Mouse (Mus musculus) megakaryocyte-erythroid progenitor cell, adult 5-6 weeks (primary cell): ENCODE results near the gene Il11ra1. TPM values are rescaled to one million over a fixed set of nuclear protein-coding genes. Genes with fewer than 3 reads are reported as not detected.
"Not testable (repeated sequence)": the region's sequence is repeated elsewhere in the genome, so short reads cannot be mapped to it uniquely, and the experiment has no call there.

Experiments
- ATAC-seq: replicated peaks from 2 replicates; pipeline ENCODE4 v1.8.0; 2016; ENCODE audit warnings: mild to moderate bottlenecking, inconsistent platforms; ENCODE audit not compliant: severe bottlenecking, poor library complexity, low FRiP score, low TSS enrichment
- total RNA-seq, 2 experiments: library from RNA; stranded (forward) in 1 of 2; stranded (reverse) in 1 of 2; fragments of 200-1000, 215-1000 nt in 1 of 2; fragments of >200 nt in 1 of 2; fragmentation: Nextera tagmentation in 1 of 2; gene quantifications; 2 replicates each; pipeline ENCODE4 v1.2.3; 2014 to 2017

The Il11ra1 gene
- total RNA-seq, 2 experiments from 2014 or later = 36.0 to 39.9 TPM

DNA sequence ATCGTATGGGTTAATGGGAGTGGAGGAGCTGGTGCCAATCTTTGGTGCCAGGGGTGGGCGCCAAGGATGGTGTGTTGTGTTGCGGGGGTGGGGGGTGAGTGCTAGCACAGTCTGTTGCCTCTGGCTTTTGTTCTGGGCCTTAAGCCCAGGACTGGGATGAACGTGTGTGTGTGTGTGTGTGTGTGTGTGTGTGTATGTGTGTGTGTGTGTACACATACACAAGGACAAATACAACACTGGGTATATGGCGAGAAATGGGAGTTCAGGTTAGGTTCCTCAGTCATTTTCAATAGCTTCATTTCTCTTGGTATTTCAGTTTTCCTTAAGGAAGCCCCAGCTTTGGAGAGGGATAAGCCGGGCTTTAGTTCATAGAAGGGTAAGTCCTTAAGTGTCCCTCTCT is 63.4 kb downstream of the Il11ra1 start:
- ATAC-seq = not testable (repeated sequence)

GRCm38 (mm10) chr4:41767301-41767700 is 67.5 kb downstream of the Il11ra1 start:
- ATAC-seq = not testable (repeated sequence)

DNA sequence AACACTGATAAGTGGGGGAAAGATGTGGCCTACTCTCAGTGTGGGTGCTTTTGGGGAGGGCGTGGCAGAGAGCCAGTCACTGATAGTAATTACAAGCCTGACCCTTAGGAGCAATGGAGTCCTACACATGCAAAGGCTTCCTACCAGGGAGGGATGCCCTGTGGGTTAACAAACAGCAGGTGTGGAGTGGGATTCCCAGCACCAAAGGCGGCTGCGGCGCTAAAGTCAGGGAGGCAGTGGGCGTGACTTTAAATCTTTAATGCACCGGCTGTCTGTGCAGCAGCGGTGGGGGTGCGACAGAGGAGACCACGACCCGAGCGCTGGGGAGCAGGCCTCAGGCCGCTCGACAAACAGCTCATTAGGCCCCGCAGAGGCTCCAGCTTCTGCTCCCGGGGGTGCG is 73.2 kb downstream of the Il11ra1 start:
- not testable (repeated sequence) for ATAC-seq

- not testable (repeated sequence) for ATAC-seq
Observed at GRCm38 (mm10) chr4:41773502-41773901, 73.7 kb downstream of the Il11ra1 start.

- not testable (repeated sequence) for ATAC-seq
Observed at GRCm38 (mm10) chr4:41774002-41774401, 74.2 kb downstream of the Il11ra1 start, which contains the start of gene Ccl27a. Gene Ccl27a (minus strand): TSS chr4:41774247.

- not testable (repeated sequence) for ATAC-seq
Observed at GRCm38 (mm10) chr4:41774506-41774905, 74.7 kb downstream of the Il11ra1 start.

DNA sequence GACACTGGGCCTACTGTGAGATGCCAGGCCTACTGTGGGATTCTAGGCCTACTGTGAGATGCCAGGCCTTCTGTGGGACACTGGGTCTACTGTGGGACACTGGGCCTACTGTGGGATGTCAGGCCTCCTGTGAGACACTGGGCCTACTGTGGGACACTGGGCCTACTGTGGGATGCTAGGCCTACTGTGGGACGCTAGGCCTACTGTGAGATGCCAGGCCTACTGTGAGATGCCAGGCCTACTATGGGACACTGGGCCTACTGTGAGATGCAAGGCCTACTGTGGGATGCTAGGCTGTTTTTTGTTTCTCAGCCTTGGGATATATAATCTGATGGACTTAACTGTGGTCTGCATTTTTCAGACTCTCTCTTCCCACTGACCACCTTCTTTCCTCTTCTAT is 76.1 kb downstream of the Il11ra1 start:
- not testable (repeated sequence) for ATAC-seq

GRCm38 (mm10) chr4:41781271-41781670 is 81.5 kb downstream of the Il11ra1 start:
- not testable (repeated sequence) for ATAC-seq

DNA sequence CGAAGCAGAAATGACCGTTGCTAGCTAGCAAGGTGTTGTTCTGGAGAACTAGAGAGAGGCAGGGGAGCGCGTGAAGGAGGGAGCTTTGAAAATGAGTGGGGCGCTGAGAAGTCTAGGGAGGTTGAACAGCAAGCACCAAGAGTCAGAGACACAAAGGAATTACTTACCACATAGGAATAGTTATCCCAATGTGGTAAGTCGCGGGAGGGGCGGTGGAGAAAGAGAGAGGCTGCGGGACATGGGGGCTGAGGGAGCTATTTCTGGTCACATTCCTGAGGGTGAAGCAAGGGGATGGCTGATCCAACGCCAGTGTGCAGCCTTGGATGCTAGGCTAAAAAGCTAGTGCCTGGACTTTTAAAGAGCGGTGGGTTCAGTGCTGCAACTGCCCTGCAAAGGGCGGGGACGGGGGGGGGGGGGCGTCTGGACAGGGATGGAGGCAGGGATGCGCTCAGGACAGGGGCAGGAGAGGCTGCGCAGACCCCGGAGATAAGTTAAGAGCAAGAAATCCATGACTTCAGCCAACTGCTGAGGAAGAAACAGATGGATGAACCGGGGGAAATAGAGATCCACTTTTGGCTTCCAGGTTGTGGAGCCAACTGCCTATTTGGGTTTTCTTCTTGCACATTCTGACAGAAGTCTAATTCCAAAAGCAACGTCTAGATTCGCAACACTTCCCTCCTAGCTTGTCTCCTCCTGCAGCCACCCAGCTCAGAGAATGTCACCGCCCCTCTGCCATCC is 82.1 kb downstream of the Il11ra1 start:
- ATAC-seq = not testable (repeated sequence)

DNA sequence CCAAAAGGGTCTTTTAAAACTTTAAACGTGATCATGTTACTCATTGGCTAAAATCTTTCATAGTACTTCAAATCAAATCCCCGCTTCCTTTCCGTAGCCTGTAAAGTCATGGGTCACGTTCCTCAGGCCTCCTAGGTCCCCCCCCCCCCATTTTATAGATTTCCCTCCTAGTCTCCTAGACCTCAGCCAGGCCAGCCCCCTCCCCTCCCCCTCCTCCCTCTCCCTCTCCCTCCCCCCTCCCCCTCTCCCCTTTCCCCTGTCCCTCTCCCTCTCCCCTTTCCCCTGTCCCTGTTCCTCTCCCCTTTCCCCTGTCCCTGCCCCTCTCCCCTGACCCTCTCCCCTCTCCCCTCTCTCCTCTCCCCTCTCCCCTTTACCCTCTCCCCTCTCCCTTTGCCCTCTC is 82.9 kb downstream of the Il11ra1 start:
- ATAC-seq = not testable (repeated sequence)

GRCm38 (mm10) chr4:41783197-41783596 is 83.4 kb downstream of the Il11ra1 start:
- not testable (repeated sequence) for ATAC-seq

Other genes with a start within 250 kb of the Il11ra1 start
- gene Kif24, start 235.1 kb upstream of the Il11ra1 start, total RNA-seq (2014; fragmentation: Nextera tagmentation) = 29.6 and 35.0 TPM in 2 replicates
- 10.8 and 14.9 TPM in 2 replicates for gene Kif24, start 235.1 kb upstream of the Il11ra1 start, total RNA-seq (2017)
- gene Nudt2, start 234.8 kb upstream of the Il11ra1 start, total RNA-seq (2014; fragmentation: Nextera tagmentation) = 18.1 and 27.4 TPM in 2 replicates
- 18.2 and 40.3 TPM in 2 replicates for gene Nudt2, start 234.8 kb upstream of the Il11ra1 start, total RNA-seq (2017)
- 0.15 TPM in 1 of 2 replicates, not detected in the other for gene AI464131, start 196.9 kb upstream of the Il11ra1 start, total RNA-seq (2014; fragmentation: Nextera tagmentation)
- gene AI464131, start 196.9 kb upstream of the Il11ra1 start, total RNA-seq (2017) = not detected in 2 replicates
- not detected in 2 replicates for gene 1110017D15Rik, start 182.7 kb upstream of the Il11ra1 start, total RNA-seq (2014; fragmentation: Nextera tagmentation)
- not detected in 2 replicates for gene 1110017D15Rik, start 182.7 kb upstream of the Il11ra1 start, total RNA-seq (2017)
- gene Fam219a, start 130.5 kb upstream of the Il11ra1 start, total RNA-seq (2014; fragmentation: Nextera tagmentation) = 1.7 and 1.9 TPM in 2 replicates
- gene Fam219a, start 130.5 kb upstream of the Il11ra1 start, total RNA-seq (2017) = 0.11 and 0.52 TPM in 2 replicates
- not detected in 2 replicates for gene Dnaic1, start 130.2 kb upstream of the Il11ra1 start, total RNA-seq (2014; fragmentation: Nextera tagmentation)
- not detected in 2 replicates for gene Dnaic1, start 130.2 kb upstream of the Il11ra1 start, total RNA-seq (2017)
- not detected in 2 replicates for gene Enho, start 59.7 kb upstream of the Il11ra1 start, total RNA-seq (2014; fragmentation: Nextera tagmentation)
- not detected in 2 replicates for gene Enho, start 59.7 kb upstream of the Il11ra1 start, total RNA-seq (2017)
- not detected in 2 replicates for gene Cntfr, start 2.9 kb upstream of the Il11ra1 start, total RNA-seq (2014; fragmentation: Nextera tagmentation)
- gene Cntfr, start 2.9 kb upstream of the Il11ra1 start, total RNA-seq (2017) = not detected in 2 replicates
- 37.5 and 44.7 TPM in 2 replicates for gene Rpp25l, start 13.5 kb downstream of the Il11ra1 start, total RNA-seq (2014; fragmentation: Nextera tagmentation)
- gene Rpp25l, start 13.5 kb downstream of the Il11ra1 start, total RNA-seq (2017) = 33.5 and 38.9 TPM in 2 replicates
- gene Dctn3, start 23.2 kb downstream of the Il11ra1 start, total RNA-seq (2014; fragmentation: Nextera tagmentation) = 63.4 and 81.2 TPM in 2 replicates
- 50.6 and 80.7 TPM in 2 replicates for gene Dctn3, start 23.2 kb downstream of the Il11ra1 start, total RNA-seq (2017)
- not detected in 2 replicates for gene Arid3c, start 31.2 kb downstream of the Il11ra1 start, total RNA-seq (2014; fragmentation: Nextera tagmentation)
- not detected in 2 replicates for gene Arid3c, start 31.2 kb downstream of the Il11ra1 start, total RNA-seq (2017)
- gene Galt, start 55.2 kb downstream of the Il11ra1 start, total RNA-seq (2014; fragmentation: Nextera tagmentation) = 37.9 and 50.1 TPM in 2 replicates
- gene Galt, start 55.2 kb downstream of the Il11ra1 start, total RNA-seq (2017) = 28.0 and 31.0 TPM in 2 replicates
- 34.2 and 53.7 TPM in 2 replicates for gene Sigmar1, start 56.2 kb downstream of the Il11ra1 start, total RNA-seq (2014; fragmentation: Nextera tagmentation)
- gene Sigmar1, start 56.2 kb downstream of the Il11ra1 start, total RNA-seq (2017) = 49.7 and 57.2 TPM in 2 replicates
- 11.7 and 35.2 TPM in 2 replicates for gene Ccl27a, start 74.3 kb downstream of the Il11ra1 start, total RNA-seq (2014; fragmentation: Nextera tagmentation)
- gene Ccl27a, start 74.3 kb downstream of the Il11ra1 start, total RNA-seq (2017) = 3.0 TPM in 1 of 2 replicates, not detected in the other
- not detected in 2 replicates for gene Gm21541, start 203.6 kb downstream of the Il11ra1 start, total RNA-seq (2014; fragmentation: Nextera tagmentation)
- gene Gm21541, start 203.6 kb downstream of the Il11ra1 start, total RNA-seq (2017) = not detected in 2 replicates
- 1.6 and 1.9 TPM in 2 replicates for gene Gm20878, start 241.6 kb downstream of the Il11ra1 start, total RNA-seq (2014; fragmentation: Nextera tagmentation)
- gene Gm20878, start 241.6 kb downstream of the Il11ra1 start, total RNA-seq (2017) = 0.99 and 7.6 TPM in 2 replicates